Mouse (Mus musculus): ENCODE measurements around the gene Vax2. TPM values are rescaled to one million over a fixed set of nuclear protein-coding genes. Genes with fewer than 3 reads are reported as not detected.
A peak's percentile ranks its signal among the peaks of the same experiment; 100 is the strongest.

The Vax2 gene
- polyA plus RNA-seq, 1 experiment from 2014 or later: not detected

- H3K36me3 ChIP-seq (ENCODE audit: insufficient read depth): no peaks in the 10 kb centered on the region
- no peak for TF ChIP-seq CTCF (IDR thresholded peaks at IDR 0.05; ENCODE audit: low read depth)
- WGBS: under 1% methylated on average over 32 of the region's 32 CpGs
- ATAC-seq (ENCODE audit: insufficient read depth) (peak; percentile 72), DNase-seq (no peak)
- H3K4me3 ChIP-seq (ENCODE audit: low read depth, low read length): peak overlapping the region; percentile 40
- no peaks in the 10 kb centered on the region for H3K9me3 ChIP-seq (ENCODE audit: low read depth, low read length)
- no peak overlapping the region for H3K9ac ChIP-seq
- H3K27me3 ChIP-seq (ENCODE audit: insufficient read depth, low read length): peaks cover 100% of the 10 kb centered on the region
- H3K4me1 ChIP-seq (ENCODE audit: insufficient read depth): no peaks in the 10 kb centered on the region
- no peak overlapping the region for H3K27ac ChIP-seq (ENCODE audit: low read depth)
- H3K4me2 ChIP-seq: peak overlapping the region; percentile 70
Measured at GRCm38 (mm10) chr6:83710361-83711066, 550 bp upstream of the Vax2 start.

GRCm38 (mm10) chr6:83711725-83712475 lies 836 bp downstream of the Vax2 start:
- Histone ChIP-seq H3K27ac (ENCODE audit: low read depth) (no peak overlapping the region), H3K4me2 (peak overlapping the region; percentile 70), H3K9me3 (ENCODE audit: low read depth, low read length) (no peaks in the 10 kb centered on the region), H3K36me3 (ENCODE audit: insufficient read depth) (no peaks in the 10 kb centered on the region), H3K9ac (no peak overlapping the region), H3K27me3 (ENCODE audit: insufficient read depth, low read length) (peaks cover 99% of the 10 kb centered on the region), H3K4me3 (ENCODE audit: low read depth, low read length) (peak overlapping the region; percentile 40), H3K4me1 (ENCODE audit: insufficient read depth) (no peaks in the 10 kb centered on the region)
- ATAC-seq (ENCODE audit: insufficient read depth) (no peak; the same call in 1 of the 2 replicates), DNase-seq (no peak)
- WGBS: 2% methylated on average over 45 of the region's 45 CpGs
- no peak for TF ChIP-seq CTCF (IDR thresholded peaks at IDR 0.05; ENCODE audit: low read depth)

- no peak overlapping the region for H3K27ac ChIP-seq (ENCODE audit: low read depth)
- no peak for TF ChIP-seq CTCF (IDR thresholded peaks at IDR 0.05; ENCODE audit: low read depth)
- ATAC-seq (ENCODE audit: insufficient read depth) (no peak), DNase-seq (no peak)
- no peaks in the 10 kb centered on the region for H3K4me1 ChIP-seq (ENCODE audit: insufficient read depth)
- H3K27me3 ChIP-seq (ENCODE audit: insufficient read depth, low read length): peaks cover 99% of the 10 kb centered on the region
- H3K4me2 ChIP-seq: no peak overlapping the region
- H3K9me3 ChIP-seq (ENCODE audit: low read depth, low read length): no peaks in the 10 kb centered on the region
- H3K36me3 ChIP-seq (ENCODE audit: insufficient read depth): no peaks in the 10 kb centered on the region
- 3% methylated on average over 12 of the region's 12 CpGs for WGBS
- no peak overlapping the region for H3K4me3 ChIP-seq (ENCODE audit: low read depth, low read length)
- no peak overlapping the region for H3K9ac ChIP-seq
Measured at GRCm38 (mm10) chr6:83713271-83714136, 2.4 kb downstream of the Vax2 start.

- H3K27ac ChIP-seq (ENCODE audit: low read depth): no peak overlapping the region
- under 1% methylated on average over 34 of the region's 34 CpGs for WGBS
- peak overlapping the region; percentile 7; the same call in 1 of the 2 replicates for H3K4me2 ChIP-seq
- no peak for TF ChIP-seq CTCF (IDR thresholded peaks at IDR 0.05; ENCODE audit: low read depth)
- H3K36me3 ChIP-seq (ENCODE audit: insufficient read depth): no peaks in the 10 kb centered on the region
- no peaks in the 10 kb centered on the region for H3K4me1 ChIP-seq (ENCODE audit: insufficient read depth)
- peaks cover 99% of the 10 kb centered on the region for H3K27me3 ChIP-seq (ENCODE audit: insufficient read depth, low read length)
- H3K4me3 ChIP-seq (ENCODE audit: low read depth, low read length): peak overlapping the region; percentile 2; the same call in 1 of the 2 replicates
- DNase-seq (peak; percentile 72), ATAC-seq (ENCODE audit: insufficient read depth) (no peak)
- H3K9me3 ChIP-seq (ENCODE audit: low read depth, low read length): no peaks in the 10 kb centered on the region
- H3K9ac ChIP-seq: no peak overlapping the region
Measured at GRCm38 (mm10) chr6:83714221-83715123, 3.4 kb downstream of the Vax2 start.

GRCm38 (mm10) chr6:83715461-83716196 lies 4.6 kb downstream of the Vax2 start:
- DNase-seq: no peak
- Histone ChIP-seq H3K4me1 (ENCODE audit: insufficient read depth) (no peaks in the 10 kb centered on the region), H3K36me3 (ENCODE audit: insufficient read depth) (no peaks in the 10 kb centered on the region), H3K9me3 (ENCODE audit: low read depth, low read length) (no peaks in the 10 kb centered on the region), H3K4me3 (ENCODE audit: low read depth, low read length) (no peak overlapping the region), H3K27ac (ENCODE audit: low read depth) (no peak overlapping the region), H3K27me3 (ENCODE audit: insufficient read depth, low read length) (peaks cover 99% of the 10 kb centered on the region), H3K9ac (no peak overlapping the region), H3K4me2 (no peak overlapping the region)
- TF ChIP-seq CTCF (IDR thresholded peaks at IDR 0.05; ENCODE audit: low read depth): no peak
- no peak for ATAC-seq (ENCODE audit: insufficient read depth)
- WGBS: 1% methylated on average over 30 of the region's 30 CpGs

- no peak overlapping the region for H3K4me2 ChIP-seq
- TF ChIP-seq CTCF (IDR thresholded peaks at IDR 0.05; ENCODE audit: low read depth): no peak
- no peak overlapping the region for H3K27ac ChIP-seq (ENCODE audit: low read depth)
- DNase-seq (no peak), ATAC-seq (ENCODE audit: insufficient read depth) (no peak)
- H3K36me3 ChIP-seq (ENCODE audit: insufficient read depth): no peaks in the 10 kb centered on the region
- H3K27me3 ChIP-seq (ENCODE audit: insufficient read depth, low read length): peaks cover 99% of the 10 kb centered on the region
- no peaks in the 10 kb centered on the region for H3K9me3 ChIP-seq (ENCODE audit: low read depth, low read length)
- no peak overlapping the region for H3K9ac ChIP-seq
- WGBS: 1% methylated on average over 8 of the region's 8 CpGs
- H3K4me3 ChIP-seq (ENCODE audit: low read depth, low read length): no peak overlapping the region
- no peaks in the 10 kb centered on the region for H3K4me1 ChIP-seq (ENCODE audit: insufficient read depth)
Measured at GRCm38 (mm10) chr6:83717026-83717425, 6.0 kb downstream of the Vax2 start.

Data from lung, embryonic 14.5 days (tissue).